Mouse (Mus musculus) adipose tissue, adult 10 weeks (tissue): ENCODE data around the gene Zfp809. TPM values are rescaled to one million over a fixed set of nuclear protein-coding genes. Genes with fewer than 3 reads are reported as not detected.

ENCODE experiments used
- polyA plus RNA-seq: library from polyadenylated mRNA; stranded (reverse); fragments of 350-450 nt; fragmentation: Illumina TruSeq; extraction: RNeasy Lipid Tissue Mini Kit (QIAGEN cat#74804); gene quantifications from one replicate; pipeline ENCODE4 v1.2.3, GENCODE M21; 2014; ENCODE audit warnings: low read depth, low replicate concordance

The Zfp809 gene
- polyA plus RNA-seq: 40.6 TPM

DNA sequence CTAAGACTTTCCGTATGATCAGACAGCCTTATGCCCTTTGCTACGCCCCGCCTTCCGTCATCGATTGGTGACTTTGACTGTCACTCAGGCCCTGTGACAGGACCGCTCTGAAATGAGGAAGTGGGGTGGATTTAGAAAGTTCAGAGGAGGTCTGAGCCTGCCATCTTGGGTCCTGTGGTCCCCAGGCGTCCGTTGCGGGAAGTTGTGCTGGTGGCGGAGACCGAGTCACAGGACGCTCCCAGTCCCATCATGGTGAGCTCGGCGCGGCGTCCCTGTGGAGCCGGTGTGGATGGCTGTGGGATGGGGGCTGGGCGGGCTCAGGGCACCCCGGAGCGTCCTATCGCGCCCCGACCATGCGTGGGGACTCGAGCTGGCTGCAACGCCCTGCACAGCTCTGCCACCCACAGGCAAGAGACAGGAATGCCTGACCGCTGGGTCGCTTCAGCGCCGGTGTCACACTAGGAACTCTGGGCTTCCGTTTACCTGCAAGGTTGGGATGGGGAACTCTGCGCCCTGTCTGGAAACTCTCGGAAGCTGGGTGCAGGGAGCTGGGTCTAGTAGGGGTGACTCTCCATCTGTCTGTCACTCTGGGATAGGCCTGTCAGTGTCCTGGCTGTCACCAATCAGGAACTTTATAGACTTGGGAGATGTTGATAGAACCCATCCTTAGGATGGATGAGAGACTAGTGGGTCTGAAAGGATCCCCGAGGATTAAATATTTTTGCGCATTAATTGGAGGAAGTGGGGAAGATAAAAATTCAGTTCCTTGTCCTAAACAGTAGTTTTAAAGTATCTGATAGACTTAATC is at the start of gene Zfp809:
Gene Zfp809 (plus strand): TSS at position 134 of the 808 bp plus-strand sequence.

GRCm38 (mm10) chr9:22188025-22188611 is 37.4 kb upstream of the Zfp809 start, which contains the start of gene Zfp872:
Zfp872 (plus strand) TSS chr9:22188090.

DNA sequence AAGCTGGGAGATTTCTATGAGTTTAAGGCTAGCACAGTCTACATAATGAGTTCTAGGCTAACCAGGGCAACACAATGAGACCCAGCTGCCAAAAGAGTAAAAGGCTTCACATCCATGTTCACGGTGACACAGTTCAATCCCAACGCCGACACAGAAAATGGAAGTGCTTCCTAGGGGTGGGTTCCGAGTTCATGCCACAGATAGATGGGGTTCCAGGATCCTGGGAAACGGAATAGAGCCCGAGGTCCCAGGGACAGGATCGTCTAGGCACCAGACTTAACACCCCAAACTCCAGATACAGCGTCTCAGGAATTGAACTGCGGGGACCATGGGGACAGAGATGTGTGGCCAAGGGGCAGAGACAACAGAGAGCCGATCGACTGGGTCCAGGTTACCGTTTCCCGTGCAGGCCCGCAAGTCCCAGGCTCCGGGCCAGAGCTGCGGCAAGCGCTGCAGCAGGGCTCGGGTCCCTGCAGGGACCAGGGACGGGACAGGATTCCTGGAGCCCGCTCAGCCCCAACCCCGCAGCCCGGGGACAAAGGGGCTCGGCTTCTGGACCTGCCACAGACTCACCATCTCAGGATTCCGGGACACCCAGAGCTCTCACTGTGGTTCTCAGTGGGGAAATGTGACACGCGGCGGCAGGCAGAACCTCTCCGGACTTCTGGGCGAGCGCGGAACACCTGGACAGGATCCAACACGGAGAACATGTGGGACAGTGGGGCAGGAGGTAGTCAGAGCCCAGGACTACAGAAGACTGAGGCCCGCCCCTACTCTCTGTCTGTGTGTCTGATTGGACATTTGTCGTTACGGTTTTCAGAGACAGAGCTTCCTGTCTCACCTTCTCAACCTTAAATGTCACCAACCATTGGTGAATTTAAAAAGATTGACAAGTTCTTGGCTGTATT is 33.9 kb downstream of the Zfp809 start, which contains the start of gene Zfp599:
Gene Zfp599 (minus strand): TSS at position 712 of the 908 bp plus-strand sequence.

Other genes with a start within 250 kb of the Zfp809 start
- 23.4 TPM for gene Rgl3, start 236.3 kb upstream of the Zfp809 start, polyA plus RNA-seq
- 2.1 TPM for gene Ccdc151, start 223.1 kb upstream of the Zfp809 start, polyA plus RNA-seq
- 107 TPM for gene Prkcsh, start 222.9 kb upstream of the Zfp809 start, polyA plus RNA-seq
- 0.05 TPM for gene Elavl3, start 173.7 kb upstream of the Zfp809 start, polyA plus RNA-seq
- not detected for gene Gm49318, start 154.5 kb upstream of the Zfp809 start, polyA plus RNA-seq
- 7.2 TPM for gene Zfp653, start 154.3 kb upstream of the Zfp809 start, polyA plus RNA-seq
- 26.5 TPM for gene Ecsit, start 140.3 kb upstream of the Zfp809 start, polyA plus RNA-seq
- 56.7 TPM for gene Cnn1, start 126.5 kb upstream of the Zfp809 start, polyA plus RNA-seq
- 111 TPM for gene Elof1, start 108.5 kb upstream of the Zfp809 start, polyA plus RNA-seq
- gene Acp5, start 90.0 kb upstream of the Zfp809 start, polyA plus RNA-seq: 206 TPM
- gene Pigyl, start 68.9 kb upstream of the Zfp809 start, polyA plus RNA-seq: 59.1 TPM
- gene Zfp872, start 37.6 kb upstream of the Zfp809 start, polyA plus RNA-seq: 3.3 TPM
- 0.55 TPM for gene Zfp599, start 34.2 kb downstream of the Zfp809 start, polyA plus RNA-seq
- 13.2 TPM for gene Zfp810, start 81.9 kb downstream of the Zfp809 start, polyA plus RNA-seq
- gene Anln, start 163.5 kb downstream of the Zfp809 start, polyA plus RNA-seq: 8.1 TPM
- gene 9530077C05Rik, start 185.8 kb downstream of the Zfp809 start, polyA plus RNA-seq: 5.6 TPM
- not detected for gene Gm17545, start 228.6 kb downstream of the Zfp809 start, polyA plus RNA-seq
- gene Rp9, start 244.0 kb downstream of the Zfp809 start, polyA plus RNA-seq: 44.5 TPM